13 mouse cellular contexts compared by ENCODE assay signal in the genomic region with DNA sequence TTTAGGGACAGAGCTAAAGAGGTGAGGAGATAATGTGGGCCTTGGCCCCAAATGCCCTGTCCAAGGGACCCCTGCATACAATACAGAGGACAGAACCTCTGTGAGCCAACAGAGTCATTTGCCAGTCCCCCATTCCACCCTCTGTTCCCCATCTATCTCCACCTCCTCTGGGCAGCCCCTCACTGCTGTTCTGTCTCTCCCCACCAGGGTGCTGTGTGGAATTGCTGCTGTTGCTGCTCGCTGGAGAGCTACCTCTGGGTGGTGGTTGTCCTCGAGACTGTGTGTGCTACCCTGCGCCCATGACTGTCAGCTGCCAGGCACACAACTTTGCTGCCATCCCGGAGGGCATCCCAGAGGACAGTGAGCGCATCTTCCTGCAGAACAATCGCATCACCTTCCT.
DNase-seq lines count a peak whose midpoint lies in the region; ATAC-seq and TF ChIP-seq lines count a peak whose summit lies in the region.
"Had no signal": no experiment of that assay in that cellular context is flagged by ENCODE, and none has a peak within 500 bp of the region (broad histone marks: within the 10 kb centered on the region; RNA-seq: fewer than 3 reads in every experiment).

No protein-coding gene starts in this region.

- no peak for DNase-seq in heart, embryonic 10.5 days (ENCODE audit: low spot score)
- DNase-seq in lung, postnatal 0 days (ENCODE audit: low spot score) = no peak
- no peak for DNase-seq in lung, postnatal 4 days
- DNase-seq in embryo, embryonic 11 days = no peak
- DNase-seq in layer of hippocampus, adult 9-10 months (ENCODE audit: low spot score) = no peak
- DNase-seq: adrenal gland, adult 2 months; gastrocnemius, postnatal 10 days; spleen, adult 18-20 months had no signal

- H3K27me3 ChIP-seq in heart, embryonic 10.5 days (ENCODE audit: insufficient read depth, poor library complexity, severe bottlenecking) = no peaks in the 10 kb centered on the region
- no peaks in the 10 kb centered on the region for H3K27me3 ChIP-seq in heart, embryonic 12.5 days (replicated peaks)
- no peaks in the 10 kb centered on the region for H3K27me3 ChIP-seq in lung, postnatal 0 days (replicated peaks; ENCODE audit: insufficient read depth, low read length)
- H3K27me3 ChIP-seq in neural tube, embryonic 15.5 days (replicated peaks) = no peaks in the 10 kb centered on the region

- peak; percentile 43 for TF ChIP-seq CTCF in lung, postnatal 0 days (IDR thresholded peaks at IDR 0.05)

- no peak for ATAC-seq in heart, embryonic 12.5 days (ENCODE audit: insufficient number of reproducible peaks, low FRiP score)
- no peak for ATAC-seq in lung, postnatal 0 days
- ATAC-seq in neural tube, embryonic 15.5 days (ENCODE audit: low FRiP score) = no peak
- ATAC-seq: intestine, embryonic 16.5 days had no signal

- H3K36me3 ChIP-seq in heart, embryonic 10.5 days = peaks cover 15% of the 10 kb centered on the region; the same call in 1 of the 2 replicates
- H3K36me3 ChIP-seq in heart, embryonic 12.5 days = peaks cover 8% of the 10 kb centered on the region; the same call in 1 of the 2 replicates
- H3K36me3 ChIP-seq in lung, postnatal 0 days (ENCODE audit: insufficient read depth, low read length) = no peaks in the 10 kb centered on the region
- H3K36me3 ChIP-seq in neural tube, embryonic 15.5 days = no peaks in the 10 kb centered on the region

- no peaks in the 10 kb centered on the region for H3K9me3 ChIP-seq in heart, embryonic 10.5 days
- no peaks in the 10 kb centered on the region for H3K9me3 ChIP-seq in heart, embryonic 12.5 days (replicated peaks)
- H3K9me3 ChIP-seq in lung, postnatal 0 days (ENCODE audit: low read length) = no peaks in the 10 kb centered on the region
- no peaks in the 10 kb centered on the region for H3K9me3 ChIP-seq in neural tube, embryonic 15.5 days (replicated peaks)

- H3K4me3 ChIP-seq in heart, embryonic 10.5 days = no peak overlapping the region
- no peak overlapping the region for H3K4me3 ChIP-seq in heart, embryonic 12.5 days
- H3K4me3 ChIP-seq in lung, postnatal 0 days (ENCODE audit: low read depth, low read length) = no peak overlapping the region
- H3K4me3 ChIP-seq in brown adipose tissue, adult 24 weeks (ENCODE audit: insufficient read depth, low read depth, low read length) = no peak overlapping the region
- no peak overlapping the region for H3K4me3 ChIP-seq in neural tube, embryonic 15.5 days (replicated peaks)
- H3K4me3 ChIP-seq: erythroblast, embryonic 14.5 days had no signal

- H3K9ac ChIP-seq in heart, embryonic 12.5 days = no peak overlapping the region
- no peak overlapping the region for H3K9ac ChIP-seq in lung, postnatal 0 days (replicated peaks; ENCODE audit: low read depth)
- no peak overlapping the region for H3K9ac ChIP-seq in neural tube, embryonic 15.5 days (replicated peaks)

- H3K4me1 ChIP-seq in heart, embryonic 10.5 days = peaks cover 87% of the 10 kb centered on the region
- peaks cover 75% of the 10 kb centered on the region for H3K4me1 ChIP-seq in heart, embryonic 12.5 days (replicated peaks)
- no peaks in the 10 kb centered on the region for H3K4me1 ChIP-seq in lung, postnatal 0 days (ENCODE audit: insufficient read depth, low read depth, low read length)
- H3K4me1 ChIP-seq in brown adipose tissue, adult 24 weeks (ENCODE audit: control insufficient read depth, insufficient read depth, insufficient read length, low read length) = peaks cover 26% of the 10 kb centered on the region
- peaks cover 51% of the 10 kb centered on the region for H3K4me1 ChIP-seq in neural tube, embryonic 15.5 days

- no peak for TF ChIP-seq EP300 in lung, postnatal 0 days (IDR thresholded peaks at IDR 0.05)

- H3K4me2 ChIP-seq in heart, embryonic 12.5 days = no peak overlapping the region
- H3K4me2 ChIP-seq in lung, postnatal 0 days (replicated peaks; ENCODE audit: low read depth, low read length) = no peak overlapping the region
- H3K4me2 ChIP-seq in neural tube, embryonic 15.5 days = no peak overlapping the region

- H3K27ac ChIP-seq in heart, embryonic 10.5 days = 0 out of 2 replicates have a peak overlapping the region, but pooled peaks have one; percentile 5
- no peak overlapping the region for H3K27ac ChIP-seq in heart, embryonic 12.5 days (ENCODE audit: poor library complexity, severe bottlenecking)
- H3K27ac ChIP-seq in lung, postnatal 0 days (ENCODE audit: low read length) = no peak overlapping the region
- peak overlapping the region; percentile 7; the same call in 1 of the 2 replicates for H3K27ac ChIP-seq in brown adipose tissue, adult 24 weeks (replicated peaks; ENCODE audit: low read depth, low read length)
- H3K27ac ChIP-seq in neural tube, embryonic 15.5 days (replicated peaks) = peak overlapping the region; percentile 52

- WGBS in heart, embryonic 10.5 days = 79% methylated on average over 6 of the region's 6 CpGs
- 75% methylated on average over 6 of the region's 6 CpGs for WGBS in heart, embryonic 12.5 days
- WGBS in lung, postnatal 0 days = 81% methylated on average over 6 of the region's 6 CpGs
- 89% methylated on average over 6 of the region's 6 CpGs for WGBS in neural tube, embryonic 15.5 days

Comparison
In these comparisons a context has a peak if more than half of its experiments do, and no peak if none do; other contexts are left out.
1. H3K27ac ChIP-seq: peak in heart, embryonic 10.5 days (single experiment), brown adipose tissue, adult 24 weeks (single experiment) and neural tube, embryonic 15.5 days (single experiment); none in heart, embryonic 12.5 days (single experiment) and lung, postnatal 0 days (single experiment).